Mouse (Mus musculus) embryo, embryonic 11 days (tissue): ENCODE results near the gene Slc12a5.
A peak's percentile ranks its signal among the peaks of the same experiment; 100 is the strongest.

ENCODE experiments used
- DNase-seq: peaks from one replicate; pipeline ENCODE4 v3.0.0-alpha.2; 2015

Gene Slc12a5

GRCm38 (mm10) chr2:164947930-164948329, 12.7 kb upstream of the Slc12a5 start:
- DNase-seq, result no peak

- DNase-seq, result no peak
Measured at GRCm38 (mm10) chr2:164948962-164949361, 11.6 kb upstream of the Slc12a5 start.

GRCm38 (mm10) chr2:164950501-164950900, 10.1 kb upstream of the Slc12a5 start:
- no peak for DNase-seq

- no peak for DNase-seq
Measured at GRCm38 (mm10) chr2:164951745-164952144, 8.9 kb upstream of the Slc12a5 start.

- DNase-seq, result no peak
Measured at GRCm38 (mm10) chr2:164952448-164952847, 8.2 kb upstream of the Slc12a5 start.

GRCm38 (mm10) chr2:164953224-164953623, 7.4 kb upstream of the Slc12a5 start:
- peak; percentile 88 for DNase-seq

- no peak for DNase-seq
Measured at GRCm38 (mm10) chr2:164955725-164956124, 4.9 kb upstream of the Slc12a5 start.

GRCm38 (mm10) chr2:164956195-164956594, 4.4 kb upstream of the Slc12a5 start:
- DNase-seq, result no peak

GRCm38 (mm10) chr2:164957548-164958315, 2.9 kb upstream of the Slc12a5 start:
- no peak for DNase-seq

- peak; percentile 81 for DNase-seq
Measured at GRCm38 (mm10) chr2:164961506-164962182, 1.0 kb downstream of the Slc12a5 start.

GRCm38 (mm10) chr2:164962183-164962580, 1.6 kb downstream of the Slc12a5 start:
- DNase-seq, result no peak

GRCm38 (mm10) chr2:164964242-164964894, 3.8 kb downstream of the Slc12a5 start:
- no peak for DNase-seq

GRCm38 (mm10) chr2:164964981-164965380, 4.4 kb downstream of the Slc12a5 start:
- no peak for DNase-seq

GRCm38 (mm10) chr2:164966381-164966780, 5.8 kb downstream of the Slc12a5 start:
- DNase-seq, result peak; percentile 89

GRCm38 (mm10) chr2:164967193-164967592, 6.6 kb downstream of the Slc12a5 start:
- DNase-seq, result no peak

GRCm38 (mm10) chr2:164967761-164968440, 7.3 kb downstream of the Slc12a5 start:
- DNase-seq, result peak; percentile 60

- peak; percentile 90 for DNase-seq
Measured at GRCm38 (mm10) chr2:164968451-164968851, 7.8 kb downstream of the Slc12a5 start.

- DNase-seq, result no peak
Measured at GRCm38 (mm10) chr2:164969348-164969781, 8.8 kb downstream of the Slc12a5 start.

GRCm38 (mm10) chr2:164970631-164971196, 10.1 kb downstream of the Slc12a5 start:
- peak; percentile 77 for DNase-seq

- no peak for DNase-seq
Measured at GRCm38 (mm10) chr2:164972646-164973045, 12.0 kb downstream of the Slc12a5 start.

GRCm38 (mm10) chr2:164975611-164976010, 15.0 kb downstream of the Slc12a5 start:
- no peak for DNase-seq

GRCm38 (mm10) chr2:164979749-164980148, 19.1 kb downstream of the Slc12a5 start:
- peak; percentile 82 for DNase-seq

GRCm38 (mm10) chr2:164985962-164986361, 25.4 kb downstream of the Slc12a5 start:
- no peak for DNase-seq
